Mouse (Mus musculus) bone marrow, adult 2 months (tissue): Measurements from ENCODE around the gene Kifap3.

Experiments
- CTCF ChIP-seq: fragments of 200-500 bp; IDR thresholded peaks from 2 replicates; pipeline ENCODE4 v1.5.1; 2011; ENCODE audit warnings: low read length, control low read depth; ENCODE audit not compliant: control insufficient read depth, insufficient read depth
- POLR2A ChIP-seq: fragments of 200-500 bp; IDR thresholded peaks from 2 replicates; pipeline ENCODE4 v1.6.1; 2011; ENCODE audit warnings: low read depth, mild to moderate bottlenecking, control low read depth, low read length, borderline replicate concordance; ENCODE audit not compliant: control insufficient read depth

DNA sequence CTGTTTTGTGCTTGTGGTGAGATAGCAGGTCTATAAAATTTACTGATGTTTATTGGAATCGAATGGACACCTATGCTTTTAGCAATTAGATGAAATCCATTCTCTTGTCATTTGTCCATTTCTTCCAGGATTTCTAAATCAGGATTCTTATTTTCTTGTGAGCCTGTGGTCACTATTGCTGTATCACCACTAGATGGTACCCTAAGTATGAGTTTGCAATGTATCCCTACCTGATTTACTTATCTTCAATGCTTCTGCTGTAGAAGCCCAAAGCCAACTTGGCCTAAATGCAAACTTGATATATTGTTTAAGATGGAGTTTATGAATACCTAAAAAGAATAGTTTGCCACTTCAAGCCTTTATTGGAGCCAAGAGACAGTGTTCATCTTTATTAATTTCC lies 54.7 kb downstream of the Kifap3 start:
- TF ChIP-seq POLR2A (no peak), CTCF (no peak)
